Mouse (Mus musculus) lung, adult 2 months (tissue): ENCODE data around the gene BC024063. TPM values are rescaled to one million over a fixed set of nuclear protein-coding genes. Genes with fewer than 3 reads are reported as not detected.
"Not testable (repeated sequence)": the region's sequence is repeated elsewhere in the genome, so short reads cannot be mapped to it uniquely, and the experiment has no call there.

Source experiments
- DNase-seq: peaks from one replicate; pipeline ENCODE4 v3.0.0; 2022
- H3K4me1 ChIP-seq: fragments of 200-500 bp; 2 replicates; pipeline ENCODE4 v1.6.1; 2011; ENCODE audit warnings: low read length; ENCODE audit not compliant: control insufficient read depth, insufficient read depth
- H3K4me3 ChIP-seq: fragments of 200-500 bp; replicated peaks from 2 replicates; pipeline ENCODE3; 2011; ENCODE audit warnings: low read depth, mild to moderate bottlenecking, control low read depth, low read length; ENCODE audit errors: extremely low read depth
- CTCF ChIP-seq: fragments of 200-500 bp; IDR thresholded peaks from 2 replicates; pipeline ENCODE4 v1.5.1; 2011; ENCODE audit warnings: mild to moderate bottlenecking, low read length, control low read depth; ENCODE audit not compliant: insufficient read depth
- POLR2A ChIP-seq: fragments of 200-500 bp; IDR thresholded peaks from 2 replicates; pipeline ENCODE4 v1.6.1; 2011; ENCODE audit warnings: low read depth, mild to moderate bottlenecking, control low read depth, low read length, borderline replicate concordance; ENCODE audit errors: extremely low read depth
- WGBS: fragments of 180-500 bp; shearing (Covaris S2); methylation state at CpG from one replicate; pipeline ENCODE4 v1.1.7; 2018; 5-methylcytosine and 5-hydroxymethylcytosine counted together
- polyA plus RNA-seq: library from polyadenylated mRNA; depleted of rRNA; stranded (reverse); fragments of >200 nt; gene quantifications from 2 replicates; pipeline ENCODE4 v1.2.3, GENCODE M21; 2012; rRNA removed

Gene BC024063
- 0.12 and 0.17 TPM in 2 replicates for polyA plus RNA-seq

DNA sequence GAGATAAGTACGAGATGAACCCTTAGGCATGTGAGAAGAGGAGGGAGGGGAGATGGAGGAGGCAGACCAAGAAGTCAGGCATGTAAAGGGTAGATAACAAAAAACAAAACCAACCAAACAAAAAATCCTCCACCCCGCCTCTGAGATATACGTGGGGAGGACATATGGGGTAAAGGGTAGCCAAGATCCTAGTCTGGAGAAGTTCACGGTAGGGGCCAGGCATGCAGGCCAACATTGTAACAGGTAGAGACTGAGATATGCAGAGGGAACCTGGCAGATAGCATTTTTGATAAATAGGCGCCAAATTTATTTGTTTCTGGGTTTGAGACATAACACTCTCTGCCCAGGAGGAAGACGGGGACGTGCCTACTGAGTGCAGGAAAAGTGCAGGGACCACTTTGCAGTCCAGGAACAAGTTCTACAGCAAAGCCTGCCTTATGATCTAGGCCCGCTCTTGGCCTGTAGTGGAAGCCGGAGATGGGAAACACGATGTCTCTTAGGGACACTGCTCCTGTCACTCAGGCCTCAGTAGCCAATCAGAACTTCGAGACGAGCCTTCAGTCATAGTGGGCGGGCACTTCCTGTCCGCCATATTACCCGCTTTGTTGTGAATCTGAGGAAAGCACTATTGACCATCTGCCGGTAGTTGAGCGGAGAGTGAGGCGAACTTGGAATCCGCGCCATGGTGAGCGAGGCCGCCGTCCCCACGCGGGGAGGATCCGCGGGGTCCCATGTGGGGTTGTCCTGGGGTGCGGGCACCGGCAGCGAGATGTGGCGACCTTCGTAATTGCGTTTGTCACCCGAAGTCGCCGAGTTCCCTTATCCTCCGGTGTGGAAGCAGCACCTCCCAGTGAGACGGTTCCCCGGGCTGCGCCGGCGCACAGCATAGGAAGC lies at the start of gene BC024063:
BC024063 (plus strand) TSS at position 626 of the 894 bp plus-strand sequence.
- 18% methylated on average over 42 of the region's 42 CpGs for WGBS
- DNase-seq = peak; percentile 55
- peak within 1 kb of the TSS; percentile 75 for H3K4me3 ChIP-seq
- not testable (repeated sequence) for H3K4me1 ChIP-seq

DNA sequence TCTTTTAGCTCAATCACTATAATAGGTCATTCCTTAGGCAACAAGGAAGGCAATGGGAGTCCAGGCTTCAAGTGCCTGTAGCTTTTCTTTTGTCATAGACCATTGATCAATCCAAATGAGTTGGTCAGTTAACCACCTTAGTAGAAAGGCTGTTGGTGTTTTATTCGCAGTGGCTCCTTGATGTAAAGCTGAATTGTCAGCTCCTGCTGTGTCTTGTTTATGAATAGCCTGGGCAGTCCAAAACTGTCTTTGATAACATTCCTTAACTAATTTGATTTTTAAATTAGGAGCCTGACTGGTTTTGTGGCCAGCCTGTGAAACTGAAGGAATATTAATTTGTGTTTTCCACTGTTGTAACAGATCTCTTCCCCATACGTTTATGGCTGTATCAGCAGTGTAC lies 41.0 kb upstream of the BC024063 start:
- Histone ChIP-seq H3K4me3 (no peak overlapping the region), H3K4me1 (no peaks in the 10 kb centered on the region)
- WGBS = 65% methylated on average over 2 of the region's 2 CpGs
- no peak for DNase-seq
- TF ChIP-seq POLR2A (no peak), CTCF (no peak)

DNA sequence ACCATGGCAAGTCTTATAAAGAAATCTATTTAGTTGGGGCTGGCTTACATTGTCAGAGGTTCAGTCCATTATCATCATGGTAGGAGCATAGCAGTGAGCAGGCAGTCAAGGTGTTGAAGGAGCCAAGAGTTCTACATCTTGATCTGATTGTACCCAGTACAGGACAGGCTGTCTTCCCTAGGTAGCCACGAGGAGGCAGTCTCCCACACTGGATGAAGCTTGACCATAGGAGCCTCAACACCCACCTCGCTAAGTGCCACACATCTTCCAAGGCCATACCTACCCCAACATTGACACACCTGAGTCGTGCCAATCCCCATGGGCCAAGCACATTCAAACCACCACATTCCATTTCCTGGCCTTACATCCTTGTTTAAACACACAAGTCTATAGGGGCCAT lies 36.5 kb upstream of the BC024063 start:
- DNase-seq = no peak
- 89% methylated on average over 3 of the region's 3 CpGs for WGBS
- Histone ChIP-seq H3K4me3 (no peak overlapping the region), H3K4me1 (peaks cover 2% of the 10 kb centered on the region; the same call in 1 of the 2 replicates)
- TF ChIP-seq CTCF (no peak), POLR2A (no peak)

DNA sequence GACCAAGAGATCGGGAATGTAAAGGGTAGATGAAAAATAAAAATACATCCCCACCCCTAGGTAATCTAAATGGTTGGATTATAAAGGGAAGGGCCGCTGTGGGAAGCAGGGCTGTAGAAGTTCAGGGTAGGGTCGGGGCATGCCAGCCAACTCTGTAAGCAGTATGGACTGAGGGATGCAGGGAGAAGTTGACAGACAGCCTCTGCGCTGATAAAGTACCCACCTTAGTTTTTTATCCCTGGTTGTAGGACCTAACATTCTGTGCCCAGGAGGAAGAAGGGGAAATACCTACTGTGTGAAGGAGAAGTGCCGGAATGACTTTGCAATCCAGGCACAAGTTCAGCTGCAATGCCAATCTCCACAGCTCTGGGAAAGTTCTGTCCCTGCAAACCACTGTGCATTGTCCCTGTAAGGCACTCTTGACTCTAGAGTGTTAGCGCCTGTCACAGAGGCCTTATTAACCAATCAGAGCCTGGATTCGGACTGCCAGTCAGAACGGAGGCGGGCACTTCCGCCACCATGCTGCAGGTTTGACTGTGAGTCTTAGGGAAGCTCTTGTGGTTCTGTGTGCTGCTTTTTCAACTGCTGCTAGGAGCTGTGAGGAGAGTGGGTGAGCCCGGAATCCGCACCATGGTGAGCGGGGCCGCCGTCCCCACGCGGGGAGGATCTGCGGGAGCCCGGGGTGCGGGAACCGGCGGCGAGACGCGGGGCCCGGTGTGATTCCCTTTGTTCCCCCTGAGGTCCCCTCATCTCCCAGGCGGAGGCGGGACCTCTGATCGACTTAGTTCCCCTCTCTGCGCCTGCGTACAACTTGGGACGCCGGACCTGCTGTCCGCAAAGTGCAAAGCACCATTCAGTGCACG lies 35.3 kb upstream of the BC024063 start, which contains the start of gene Zfp873:
Zfp873 (plus strand) TSS at position 527 of the 863 bp plus-strand sequence.
- peak; percentile 90 for DNase-seq
- Histone ChIP-seq H3K4me1 (peaks cover 2% of the 10 kb centered on the region; the same call in 1 of the 2 replicates), H3K4me3 (peak within 1 kb of the TSS; percentile 74)
- WGBS = 8% methylated on average over 35 of the region's 35 CpGs
- no peak for TF ChIP-seq CTCF
- peak; percentile 33; the same call in 1 of the 2 replicates for TF ChIP-seq POLR2A

DNA sequence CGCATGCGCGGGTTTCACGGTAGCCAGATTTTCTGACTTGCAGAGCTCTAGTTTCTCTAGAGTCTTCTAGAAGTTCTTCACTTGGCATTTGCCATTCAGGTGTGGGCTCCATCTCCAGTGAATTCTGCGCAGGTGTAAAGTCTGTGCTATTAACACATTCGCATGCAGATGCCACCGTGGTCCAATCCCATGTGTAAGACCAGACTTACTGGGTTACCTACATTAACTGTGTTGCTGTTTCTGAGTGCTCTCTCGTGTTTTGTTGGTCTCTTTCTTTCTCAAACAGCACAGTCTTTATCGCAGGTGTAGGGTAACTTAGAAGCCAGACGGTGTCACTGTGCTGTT lies 34.7 kb upstream of the BC024063 start:
- H3K4me3 ChIP-seq = peak overlapping the region; percentile 74
- DNase-seq, H3K4me1 ChIP-seq: not testable (repeated sequence)
- 21% methylated on average over 10 of the region's 10 CpGs for WGBS

DNA sequence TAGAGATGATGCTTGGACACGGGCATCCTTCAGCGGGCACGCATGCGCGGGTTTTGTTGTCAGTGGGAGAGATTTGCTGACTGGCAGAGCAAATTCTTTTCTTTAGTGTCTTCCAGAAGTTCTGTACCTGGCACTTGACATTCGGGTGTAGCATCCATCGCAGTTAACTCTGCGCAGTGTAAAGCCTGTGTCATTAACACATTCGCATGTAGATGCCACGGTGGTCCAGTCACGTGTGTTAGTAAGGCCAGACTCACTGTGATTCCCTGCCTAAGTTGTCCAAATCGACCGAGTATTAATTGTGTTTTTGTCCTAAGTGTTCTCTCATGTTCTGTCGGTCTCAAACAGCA lies 444 bp downstream of the BC024063 start:
- not testable (repeated sequence) for DNase-seq, H3K4me1 ChIP-seq
- H3K4me3 ChIP-seq = peak overlapping the region; percentile 75
- 16% methylated on average over 14 of the region's 14 CpGs for WGBS

DNA sequence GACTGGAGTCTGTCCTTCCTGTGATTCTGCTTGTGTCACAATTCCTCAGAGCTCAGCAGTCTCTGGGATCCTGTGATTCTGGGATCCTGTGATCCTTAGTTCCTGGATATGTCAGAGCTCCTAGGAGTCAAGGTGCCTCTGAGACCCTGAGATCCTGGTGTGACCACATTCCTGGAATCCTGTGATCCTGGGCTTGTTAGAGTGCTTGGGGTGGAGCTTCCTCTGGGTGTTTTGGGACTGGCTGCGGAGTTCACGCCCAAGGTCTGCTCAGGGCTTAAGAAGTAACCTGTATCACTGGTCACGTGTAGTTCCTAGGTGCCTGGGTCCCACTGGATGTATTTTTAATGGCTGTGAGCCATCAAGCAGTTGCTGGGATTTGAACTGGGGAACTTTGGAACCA lies 34.1 kb downstream of the BC024063 start:
- no peak overlapping the region for H3K4me3 ChIP-seq
- no peak for DNase-seq
- TF ChIP-seq POLR2A = no peak
- no peak for TF ChIP-seq CTCF
- no peaks in the 10 kb centered on the region for H3K4me1 ChIP-seq
- 81% methylated on average over 3 of the region's 3 CpGs for WGBS

DNA sequence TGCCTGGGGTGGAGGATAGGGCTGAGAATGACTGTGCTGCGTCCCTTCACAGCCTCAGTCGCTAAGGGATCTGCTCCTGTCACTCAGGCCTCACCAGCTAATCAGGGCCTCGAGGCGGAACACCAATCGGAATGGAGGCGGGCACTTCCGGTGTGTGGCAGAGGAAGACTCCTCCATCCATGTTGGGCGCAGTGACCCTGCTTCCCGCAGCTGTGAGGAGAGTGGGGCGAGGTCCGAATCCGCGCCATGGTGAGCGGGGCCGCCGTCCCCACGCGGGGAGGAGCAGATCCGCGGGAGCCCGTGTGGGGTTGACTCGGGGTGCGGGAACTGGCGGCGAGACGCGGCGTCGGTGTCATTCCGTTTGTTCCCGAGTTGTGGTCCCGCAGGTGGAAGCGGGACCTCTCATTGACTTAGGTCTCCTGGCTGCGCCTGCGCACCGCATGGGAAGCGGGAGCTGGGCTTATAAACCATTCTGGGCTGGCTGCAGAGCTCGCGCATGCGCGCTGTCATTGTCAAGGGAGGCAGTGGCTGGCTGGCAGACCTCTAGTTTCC lies 44.8 kb downstream of the BC024063 start, which contains the start of gene AU041133:
AU041133 (plus strand) TSS at position 164 of the 552 bp plus-strand sequence.
- peak; percentile 81 for DNase-seq
- under 1% methylated on average over 41 of the region's 41 CpGs for WGBS
- 0 out of 2 replicates have a peak, but pooled peaks cover 2% of the 10 kb centered on the region for H3K4me1 ChIP-seq
- TF ChIP-seq CTCF = no peak
- peak; percentile 78; the same call in 1 of the 2 replicates for TF ChIP-seq POLR2A
- H3K4me3 ChIP-seq = peak within 1 kb of the TSS; percentile 80

DNA sequence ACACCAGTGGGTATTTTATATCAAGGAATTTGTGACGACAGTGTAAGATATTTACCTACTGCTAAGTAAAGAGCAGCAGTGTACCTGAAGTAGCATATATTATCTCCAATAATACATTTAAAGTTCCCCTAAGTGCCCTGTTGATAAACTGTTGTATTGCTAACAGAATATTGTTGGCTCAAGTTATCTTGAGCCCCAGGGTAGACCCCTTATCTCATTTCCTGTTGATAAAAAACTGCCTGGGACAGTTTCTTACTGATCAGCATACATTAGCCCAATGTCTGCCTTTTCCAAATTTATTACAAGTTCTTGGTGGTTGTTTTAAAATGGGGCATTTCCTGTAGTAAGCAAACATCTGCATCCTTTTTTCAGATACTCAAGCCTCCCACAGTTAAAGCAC lies 62.1 kb downstream of the BC024063 start:
- DNase-seq = no peak
- Histone ChIP-seq H3K4me1 (no peaks in the 10 kb centered on the region), H3K4me3 (no peak overlapping the region)
- 95% methylated on average over 1 of the region's 1 CpGs for WGBS
- no peak for TF ChIP-seq POLR2A
